Mouse (Mus musculus) olfactory bulb, adult 2 months (tissue): ENCODE results near the gene Mrps24.

Experiments used
- CTCF ChIP-seq: fragments of 200-500 bp; IDR thresholded peaks from 2 replicates; pipeline ENCODE4 v1.5.1; 2012; ENCODE audit warnings: low read depth, mild to moderate bottlenecking, low read length, moderate library complexity; ENCODE audit not compliant: insufficient read depth
- POLR2A ChIP-seq: fragments of 200-500 bp; IDR thresholded peaks from 2 replicates; pipeline ENCODE4 v1.6.1; 2012; ENCODE audit warnings: mild to moderate bottlenecking, low read depth, low read length, moderate library complexity; ENCODE audit not compliant: insufficient read depth

- no peak for TF ChIP-seq POLR2A
- TF ChIP-seq CTCF: no peak
Observed at GRCm38 (mm10) chr11:5762633-5762982, 47.1 kb upstream of the Mrps24 start.
